Mouse (Mus musculus): ENCODE results near the gene Zfp109. TPM values are rescaled to one million over a fixed set of nuclear protein-coding genes. Genes with fewer than 3 reads are reported as not detected.
"Not testable (repeated sequence)": the region's sequence is repeated elsewhere in the genome, so short reads cannot be mapped to it uniquely, and the experiment has no call there.

Zfp109 gene
- polyA plus RNA-seq (2014; fragmentation: Nextera tagmentation; extraction: Ambion mirVana), result 6.3 and 6.4 TPM in 2 replicates

GRCm38 (mm10) chr7:24237040-24237791, at the start of gene Zfp109:
Zfp109 (minus strand) TSS chr7:24237560.
- 5% methylated on average over 28 of the region's 28 CpGs for WGBS
- peak within 1 kb of the TSS; percentile 73 for H3K4me2 ChIP-seq (replicated peaks; ENCODE audit: low read depth, low read length)
- no peaks in the 10 kb centered on the region for H3K27me3 ChIP-seq (ENCODE audit: control insufficient read depth, insufficient read depth, low read length)
- H3K4me1 ChIP-seq (ENCODE audit: control insufficient read depth, insufficient read depth, low read length), result peaks cover 5% of the 10 kb centered on the region; the same call in 1 of the 2 replicates
- ATAC-seq (ENCODE audit: insufficient number of reproducible peaks, insufficient read depth, low FRiP score, low read depth), result peak; percentile 74
- peak within 1 kb of the TSS; percentile 76 for H3K4me3 ChIP-seq (ENCODE audit: low read depth, low read length)
- H3K36me3 ChIP-seq (ENCODE audit: control insufficient read depth, insufficient read depth, low read length), result peaks cover 5% of the 10 kb centered on the region; the same call in 1 of the 2 replicates
- H3K9ac ChIP-seq (replicated peaks; ENCODE audit: low read depth, low read length), result peak within 1 kb of the TSS; percentile 57
- no peak within 1 kb of the TSS for H3K27ac ChIP-seq (ENCODE audit: low read length)
- no peaks in the 10 kb centered on the region for H3K9me3 ChIP-seq (ENCODE audit: control insufficient read depth, low read depth, low read length)

GRCm38 (mm10) chr7:24286916-24287315, 49.6 kb upstream of the Zfp109 start:
- Histone ChIP-seq H3K27ac (ENCODE audit: low read length) (no peak overlapping the region), H3K9ac (replicated peaks; ENCODE audit: low read depth, low read length) (no peak overlapping the region), H3K27me3 (ENCODE audit: control insufficient read depth, insufficient read depth, low read length) (no peaks in the 10 kb centered on the region), H3K9me3 (ENCODE audit: control insufficient read depth, low read depth, low read length) (no peaks in the 10 kb centered on the region), H3K4me1 (ENCODE audit: control insufficient read depth, insufficient read depth, low read length) (no peaks in the 10 kb centered on the region), H3K4me3 (ENCODE audit: low read depth, low read length) (no peak overlapping the region), H3K36me3 (ENCODE audit: control insufficient read depth, insufficient read depth, low read length) (peaks cover 26% of the 10 kb centered on the region), H3K4me2 (replicated peaks; ENCODE audit: low read depth, low read length) (no peak overlapping the region)
- ATAC-seq (ENCODE audit: insufficient number of reproducible peaks, insufficient read depth, low FRiP score, low read depth), result no peak
- 84% methylated on average over 4 of the region's 4 CpGs for WGBS

GRCm38 (mm10) chr7:24286090-24286489, 48.7 kb upstream of the Zfp109 start:
- Histone ChIP-seq H3K4me2 (replicated peaks; ENCODE audit: low read depth, low read length) (no peak overlapping the region), H3K9ac (replicated peaks; ENCODE audit: low read depth, low read length) (no peak overlapping the region), H3K4me1 (ENCODE audit: control insufficient read depth, insufficient read depth, low read length) (no peaks in the 10 kb centered on the region), H3K36me3 (ENCODE audit: control insufficient read depth, insufficient read depth, low read length) (peaks cover 18% of the 10 kb centered on the region), H3K27me3 (ENCODE audit: control insufficient read depth, insufficient read depth, low read length) (no peaks in the 10 kb centered on the region), H3K27ac (ENCODE audit: low read length) (no peak overlapping the region), H3K9me3 (ENCODE audit: control insufficient read depth, low read depth, low read length) (no peaks in the 10 kb centered on the region), H3K4me3 (ENCODE audit: low read depth, low read length) (no peak overlapping the region)
- no peak for ATAC-seq (ENCODE audit: insufficient number of reproducible peaks, insufficient read depth, low FRiP score, low read depth)
- WGBS, result 48% methylated on average over 4 of the region's 4 CpGs

- Histone ChIP-seq H3K36me3 (ENCODE audit: control insufficient read depth, insufficient read depth, low read length) (no peaks in the 10 kb centered on the region; the same call in 1 of the 2 replicates), H3K9me3 (ENCODE audit: control insufficient read depth, low read depth, low read length) (no peaks in the 10 kb centered on the region), H3K4me3 (ENCODE audit: low read depth, low read length) (no peak overlapping the region), H3K27ac (ENCODE audit: low read length) (no peak overlapping the region), H3K9ac (replicated peaks; ENCODE audit: low read depth, low read length) (no peak overlapping the region), H3K27me3 (ENCODE audit: control insufficient read depth, insufficient read depth, low read length) (no peaks in the 10 kb centered on the region), H3K4me2 (replicated peaks; ENCODE audit: low read depth, low read length) (no peak overlapping the region), H3K4me1 (ENCODE audit: control insufficient read depth, insufficient read depth, low read length) (no peaks in the 10 kb centered on the region)
- 35% methylated on average over 4 of the region's 4 CpGs for WGBS
- ATAC-seq (ENCODE audit: insufficient number of reproducible peaks, insufficient read depth, low FRiP score, low read depth), result no peak
Observed at GRCm38 (mm10) chr7:24280858-24281145, 43.4 kb upstream of the Zfp109 start.

GRCm38 (mm10) chr7:24280031-24280857, 42.9 kb upstream of the Zfp109 start:
- no peak overlapping the region for H3K4me2 ChIP-seq (replicated peaks; ENCODE audit: low read depth, low read length)
- no peak overlapping the region for H3K27ac ChIP-seq (ENCODE audit: low read length)
- no peak overlapping the region for H3K9ac ChIP-seq (replicated peaks; ENCODE audit: low read depth, low read length)
- peaks cover under 1% of the 10 kb centered on the region for H3K36me3 ChIP-seq (ENCODE audit: control insufficient read depth, insufficient read depth, low read length)
- no peaks in the 10 kb centered on the region for H3K4me1 ChIP-seq (ENCODE audit: control insufficient read depth, insufficient read depth, low read length)
- WGBS, result 52% methylated on average over 10 of the region's 10 CpGs
- H3K4me3 ChIP-seq (ENCODE audit: low read depth, low read length), result no peak overlapping the region
- no peaks in the 10 kb centered on the region for H3K9me3 ChIP-seq (ENCODE audit: control insufficient read depth, low read depth, low read length)
- no peak for ATAC-seq (ENCODE audit: insufficient number of reproducible peaks, insufficient read depth, low FRiP score, low read depth)
- H3K27me3 ChIP-seq (ENCODE audit: control insufficient read depth, insufficient read depth, low read length), result no peaks in the 10 kb centered on the region

DNA sequence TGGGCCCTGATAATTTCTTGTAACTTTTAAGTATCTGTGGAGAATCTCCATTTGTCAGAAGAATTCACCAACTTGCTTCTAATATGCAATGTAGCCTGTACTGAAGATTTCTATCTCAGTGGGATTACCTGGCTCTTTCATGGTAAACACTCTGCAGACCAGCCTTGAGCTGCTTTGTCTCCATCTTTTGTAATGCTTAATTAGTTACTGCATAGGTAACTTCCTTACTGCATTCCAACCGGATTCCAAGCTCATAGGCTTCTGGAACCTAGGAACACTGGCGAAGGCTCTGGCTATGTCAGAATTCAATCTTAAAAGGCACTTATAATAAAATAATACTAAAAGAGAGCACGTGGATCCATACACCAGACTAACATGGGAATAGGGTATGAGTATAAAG, 41.4 kb upstream of the Zfp109 start:
- H3K4me1 ChIP-seq (ENCODE audit: control insufficient read depth, insufficient read depth, low read length); H3K27ac ChIP-seq (ENCODE audit: low read length); H3K27me3 ChIP-seq (ENCODE audit: control insufficient read depth, insufficient read depth, low read length); H3K9me3 ChIP-seq (ENCODE audit: control insufficient read depth, low read depth, low read length); H3K4me2 ChIP-seq (replicated peaks; ENCODE audit: low read depth, low read length); H3K9ac ChIP-seq (replicated peaks; ENCODE audit: low read depth, low read length); ATAC-seq (ENCODE audit: insufficient number of reproducible peaks, insufficient read depth, low FRiP score, low read depth); H3K4me3 ChIP-seq (ENCODE audit: low read depth, low read length): not testable (repeated sequence)
- 84% methylated on average over 3 of the region's 3 CpGs for WGBS
- H3K36me3 ChIP-seq (ENCODE audit: control insufficient read depth, insufficient read depth, low read length), result peaks cover 13% of the 10 kb centered on the region

GRCm38 (mm10) chr7:24274456-24274855, 37.1 kb upstream of the Zfp109 start:
- Histone ChIP-seq H3K4me1 (ENCODE audit: control insufficient read depth, insufficient read depth, low read length) (0 out of 2 replicates have a peak, but pooled peaks cover 2% of the 10 kb centered on the region), H3K27me3 (ENCODE audit: control insufficient read depth, insufficient read depth, low read length) (no peaks in the 10 kb centered on the region), H3K27ac (ENCODE audit: low read length) (no peak overlapping the region), H3K36me3 (ENCODE audit: control insufficient read depth, insufficient read depth, low read length) (peaks cover 15% of the 10 kb centered on the region), H3K4me2 (replicated peaks; ENCODE audit: low read depth, low read length) (no peak overlapping the region), H3K9me3 (ENCODE audit: control insufficient read depth, low read depth, low read length) (no peaks in the 10 kb centered on the region), H3K4me3 (ENCODE audit: low read depth, low read length) (no peak overlapping the region), H3K9ac (replicated peaks; ENCODE audit: low read depth, low read length) (no peak overlapping the region)
- WGBS, result 95% methylated on average over 4 of the region's 4 CpGs
- ATAC-seq (ENCODE audit: insufficient number of reproducible peaks, insufficient read depth, low FRiP score, low read depth), result no peak

DNA sequence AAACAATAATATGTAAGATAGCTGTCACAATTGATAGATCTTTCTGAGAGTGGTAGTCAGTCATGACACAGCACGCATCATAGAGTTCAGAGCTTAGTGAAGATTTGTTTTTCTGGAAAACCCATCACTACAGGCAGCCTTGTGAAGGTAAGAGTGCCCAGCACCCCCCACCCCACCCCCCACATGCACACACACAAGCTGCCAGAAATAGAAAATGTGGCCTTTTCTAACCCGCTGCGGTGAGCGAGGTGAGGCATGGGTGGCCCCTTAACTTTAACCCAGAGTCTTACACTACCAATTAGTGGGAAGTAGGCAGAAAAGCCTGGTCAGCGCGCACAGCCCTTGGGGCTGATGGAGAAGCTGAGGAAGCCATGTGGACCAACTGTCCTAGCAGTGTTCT, 33.8 kb upstream of the Zfp109 start:
- Histone ChIP-seq H3K4me2 (replicated peaks; ENCODE audit: low read depth, low read length) (no peak overlapping the region), H3K4me3 (ENCODE audit: low read depth, low read length) (0 out of 2 replicates have a peak overlapping the region, but pooled peaks have one; percentile 53)
- WGBS, result 95% methylated on average over 6 of the region's 6 CpGs

More for the DNA sequence above, 33.8 kb upstream of the Zfp109 start:
- 0 out of 2 replicates have a peak, but pooled peaks cover 2% of the 10 kb centered on the region for H3K4me1 ChIP-seq (ENCODE audit: control insufficient read depth, insufficient read depth, low read length)
- H3K36me3 ChIP-seq (ENCODE audit: control insufficient read depth, insufficient read depth, low read length), result peaks cover 15% of the 10 kb centered on the region; the same call in 1 of the 2 replicates
- no peaks in the 10 kb centered on the region for H3K9me3 ChIP-seq (ENCODE audit: control insufficient read depth, low read depth, low read length)
- no peak for ATAC-seq (ENCODE audit: insufficient number of reproducible peaks, insufficient read depth, low FRiP score, low read depth)
- no peaks in the 10 kb centered on the region for H3K27me3 ChIP-seq (ENCODE audit: control insufficient read depth, insufficient read depth, low read length)
- no peak overlapping the region for H3K27ac ChIP-seq (ENCODE audit: low read length)
- no peak overlapping the region for H3K9ac ChIP-seq (replicated peaks; ENCODE audit: low read depth, low read length)

Measured in stomach, embryonic 14.5 days (tissue).